Mouse (Mus musculus) activated CD4-positive, CD25-positive, alpha-beta regulatory T cell, adult 4 months (primary cell): ENCODE results near the gene Cox19. TPM values are rescaled to one million over a fixed set of nuclear protein-coding genes. Genes with fewer than 3 reads are reported as not detected.
"Not testable (repeated sequence)": the region's sequence is repeated elsewhere in the genome, so short reads cannot be mapped to it uniquely, and the experiment has no call there.

ENCODE experiments used
- ATAC-seq: one replicate; pipeline ENCODE4 v1.8.0; 2017
- polyA plus RNA-seq, 2 experiments: library from polyadenylated mRNA; unstranded; fragments of 100-300 nt; shearing (Covaris generic); gene quantifications; one replicate each; pipeline ENCODE4 v1.2.1; 2017

Cox19 gene
- polyA plus RNA-seq, 2 experiments from 2014 or later, result 62.8 to 67.6 TPM

GRCm38 (mm10) chr5:139359244-139359643 is 8.0 kb upstream of the Cox19 start:
- no peak for ATAC-seq

DNA sequence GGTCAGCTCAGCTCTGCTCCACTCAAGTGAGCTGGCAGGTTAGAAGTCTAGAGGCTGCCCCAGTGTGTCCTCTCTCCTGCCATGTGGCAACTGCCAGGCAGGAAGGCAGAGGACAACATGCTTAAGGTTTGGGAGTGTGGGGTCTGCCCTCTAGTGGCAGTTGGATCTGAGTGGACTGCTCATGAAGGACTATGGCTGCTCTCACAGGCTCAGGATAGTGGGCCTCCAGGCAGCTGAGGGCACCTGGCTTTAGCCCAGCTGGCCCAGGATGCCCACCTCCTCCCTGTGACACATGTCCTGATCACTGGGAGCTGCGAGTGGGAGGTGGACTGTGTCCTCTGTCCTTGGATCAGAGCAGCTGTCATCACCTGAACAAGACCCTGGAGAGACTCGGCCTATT is 7.4 kb upstream of the Cox19 start:
- no peak for ATAC-seq

DNA sequence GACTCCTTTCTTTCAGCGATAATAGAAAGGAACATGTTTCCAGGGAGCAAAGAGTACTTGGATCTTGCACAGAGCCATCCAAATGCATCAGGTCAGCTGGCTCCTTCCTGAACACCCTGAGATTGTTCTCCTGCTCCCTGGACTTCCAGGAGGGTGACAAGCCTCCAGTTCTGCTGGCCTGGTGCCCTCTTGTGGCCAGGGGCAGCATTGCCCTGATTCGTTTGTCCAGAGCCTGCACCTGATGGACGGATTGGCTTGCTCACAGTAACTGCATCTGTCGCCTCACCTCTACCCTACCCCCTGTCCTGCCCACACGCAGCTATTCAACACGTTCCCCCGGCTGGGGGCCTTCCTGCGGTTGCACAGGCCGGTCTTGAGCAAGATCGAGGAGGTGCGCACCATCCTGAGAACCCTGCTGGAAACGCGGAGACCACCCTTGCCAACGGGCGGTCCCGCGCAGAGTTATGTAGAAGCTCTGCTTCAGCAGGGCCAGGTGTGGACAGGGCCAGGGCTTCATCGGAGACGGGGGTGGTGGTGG is 4.1 kb upstream of the Cox19 start:
- no peak for ATAC-seq

- ATAC-seq, result no peak
These were observed 2.7 kb upstream of the Cox19 start for GRCm38 (mm10) chr5:139353946-139354345.

GRCm38 (mm10) chr5:139353496-139353895 is 2.3 kb upstream of the Cox19 start:
- ATAC-seq, result no peak

DNA sequence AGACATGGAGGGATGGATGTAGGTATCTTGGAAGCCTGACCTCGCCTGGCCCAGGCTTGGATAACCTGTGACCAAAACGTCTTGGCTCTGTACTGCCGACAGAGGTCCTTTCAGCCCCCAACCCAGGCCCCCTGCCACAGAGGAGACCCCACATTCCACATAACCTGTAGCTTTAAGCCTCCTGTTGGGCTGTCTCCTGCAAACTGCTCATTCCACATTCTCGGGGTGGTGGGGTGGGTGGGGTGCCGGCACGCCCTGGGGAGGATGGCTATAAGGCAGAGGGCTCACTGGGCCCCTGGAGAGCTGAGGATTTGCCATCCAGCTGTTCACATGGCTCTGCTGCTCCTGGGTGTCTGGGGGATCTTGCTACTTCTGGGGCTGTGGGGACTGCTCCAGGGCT is 1.1 kb upstream of the Cox19 start, which contains the start of gene Cyp2w1:
Gene Cyp2w1 (plus strand): TSS at position 301 of the 400 bp plus-strand sequence.
- ATAC-seq, result no peak

- ATAC-seq, result no peak
These were observed 410 bp upstream of the Cox19 start for GRCm38 (mm10) chr5:139351628-139352027.

- ATAC-seq, result no peak
These were observed 1.5 kb downstream of the Cox19 start for GRCm38 (mm10) chr5:139349713-139350112.

- ATAC-seq, result no peak
These were observed 4.0 kb downstream of the Cox19 start for GRCm38 (mm10) chr5:139347225-139347624.

DNA sequence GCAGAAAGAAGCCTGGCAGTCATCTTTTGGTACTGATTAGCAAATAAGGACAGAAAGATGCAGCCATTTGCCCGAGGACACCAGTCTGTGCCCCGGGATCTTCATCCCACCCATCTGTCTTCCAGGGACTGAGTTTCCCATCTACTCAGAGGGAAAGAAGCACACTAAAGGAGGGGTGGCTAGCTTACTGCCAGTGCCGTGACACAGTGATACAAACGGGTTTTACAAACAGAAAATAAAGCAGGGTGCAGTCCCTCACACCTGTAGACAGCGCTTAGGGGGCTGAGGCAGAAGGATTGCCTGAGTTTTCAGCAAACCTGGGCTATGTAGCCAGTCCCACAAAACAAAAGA is 5.9 kb downstream of the Cox19 start:
- no peak for ATAC-seq

DNA sequence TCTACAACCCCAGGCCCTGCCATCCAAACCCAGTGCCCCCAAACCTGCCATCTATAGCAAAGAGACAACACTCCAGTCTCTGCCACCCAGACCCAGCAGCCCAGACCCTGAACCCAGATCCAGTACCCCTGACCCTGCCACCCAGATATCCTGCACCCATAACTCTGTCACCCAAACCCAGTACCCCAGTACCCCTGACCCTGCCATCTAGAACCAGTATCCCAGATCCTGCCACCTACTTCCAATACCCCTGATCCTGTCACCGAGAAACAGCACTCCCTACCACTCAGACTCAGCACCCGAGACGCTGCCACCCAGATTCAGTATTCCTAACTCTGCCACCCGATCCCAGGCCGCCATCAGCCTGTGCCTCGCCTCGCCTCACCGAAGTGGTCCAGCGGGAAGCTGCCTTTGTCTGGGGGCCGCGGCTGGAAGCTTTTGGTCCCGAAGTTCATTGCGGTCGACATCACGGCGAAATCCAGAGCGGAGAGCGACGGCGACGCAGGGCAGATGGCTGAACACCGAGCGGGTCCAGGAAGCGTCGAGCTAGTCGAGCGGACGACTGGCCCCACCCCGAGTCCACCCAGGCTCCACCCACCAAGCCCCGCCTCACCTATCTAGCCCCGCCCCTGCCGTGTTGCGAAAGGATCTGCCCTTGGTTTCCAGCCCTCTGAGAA is 6.4 kb downstream of the Cox19 start:
- peak; percentile 96 for ATAC-seq

DNA sequence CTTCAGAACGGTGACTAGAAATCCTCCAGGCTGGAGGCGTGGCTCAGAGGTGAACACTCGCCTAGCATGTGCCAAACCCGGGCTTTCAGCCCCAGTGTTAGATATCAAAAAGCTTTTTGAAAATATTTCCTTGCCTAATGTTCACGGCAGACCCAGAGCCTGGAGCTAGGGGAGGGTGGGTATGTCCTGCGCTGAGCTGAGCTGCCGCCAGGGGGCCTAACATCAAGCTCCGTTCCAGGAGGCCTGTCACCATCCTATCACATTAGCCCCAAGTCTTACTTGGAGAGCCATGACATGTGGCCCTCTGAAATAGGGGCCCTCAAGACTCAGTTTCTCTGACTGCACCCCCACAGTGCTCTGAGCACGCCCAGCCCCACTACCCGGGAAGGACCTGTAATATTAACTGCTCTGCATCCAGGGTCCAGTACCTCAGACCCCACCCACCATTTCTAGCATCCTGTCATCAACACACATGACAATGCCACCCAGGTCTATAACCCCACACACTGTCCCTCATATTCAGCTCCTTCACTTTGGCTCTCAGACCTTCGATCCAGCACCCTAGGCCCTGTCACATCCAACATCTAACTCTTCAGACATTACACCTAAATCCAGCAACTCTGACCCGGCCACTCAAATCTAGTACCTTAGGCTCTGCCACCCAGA is 7.1 kb downstream of the Cox19 start:
- ATAC-seq, result peak; percentile 69

GRCm38 (mm10) chr5:139338891-139339290 is 12.3 kb downstream of the Cox19 start:
- ATAC-seq, result no peak

DNA sequence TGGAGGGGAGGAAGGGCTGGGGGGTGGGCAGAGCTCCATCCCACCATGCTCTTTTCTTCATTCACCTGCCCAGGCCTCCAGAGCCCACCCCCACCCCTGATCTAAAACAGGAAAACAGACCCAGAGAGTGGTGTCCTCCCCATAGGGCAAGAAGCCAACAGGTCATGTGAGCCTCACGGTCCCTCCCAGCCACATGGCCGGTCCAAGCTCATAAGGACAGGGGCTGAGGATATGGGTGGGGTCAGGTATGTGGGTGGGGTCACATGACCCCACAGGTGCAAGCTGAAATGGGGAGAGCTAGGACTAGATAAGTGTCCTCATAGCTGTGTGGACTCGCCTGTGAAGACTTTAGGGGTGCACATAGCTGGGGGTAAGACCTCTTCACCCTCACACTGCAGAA is 12.8 kb downstream of the Cox19 start:
- ATAC-seq, result no peak

DNA sequence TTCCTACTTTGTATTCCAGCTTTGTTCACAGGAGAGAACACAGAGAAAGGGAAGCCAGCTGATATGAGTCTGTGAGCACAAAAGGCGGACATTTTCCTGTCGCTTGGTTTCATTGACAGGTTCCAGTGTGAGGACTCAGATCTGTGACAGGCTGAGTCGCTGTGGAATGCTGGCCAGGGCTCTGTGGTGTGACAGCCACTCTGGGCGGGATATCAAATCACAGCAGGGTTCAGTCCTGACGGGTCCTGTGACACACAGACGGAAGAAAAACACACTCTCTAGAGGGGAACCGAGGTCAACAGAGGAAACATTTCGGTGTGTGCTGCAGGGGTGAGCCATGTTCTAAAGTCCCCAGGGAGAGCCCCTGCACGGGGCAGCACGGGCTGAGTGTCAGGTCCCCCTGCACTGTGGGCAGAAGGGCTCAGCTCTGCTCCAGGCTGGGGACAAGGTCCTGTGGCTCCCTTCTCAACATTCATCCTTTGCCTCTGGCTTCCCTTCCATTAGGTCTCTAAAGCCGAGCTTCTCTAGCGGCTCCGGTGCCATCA is 13.3 kb downstream of the Cox19 start:
- ATAC-seq, result no peak

DNA sequence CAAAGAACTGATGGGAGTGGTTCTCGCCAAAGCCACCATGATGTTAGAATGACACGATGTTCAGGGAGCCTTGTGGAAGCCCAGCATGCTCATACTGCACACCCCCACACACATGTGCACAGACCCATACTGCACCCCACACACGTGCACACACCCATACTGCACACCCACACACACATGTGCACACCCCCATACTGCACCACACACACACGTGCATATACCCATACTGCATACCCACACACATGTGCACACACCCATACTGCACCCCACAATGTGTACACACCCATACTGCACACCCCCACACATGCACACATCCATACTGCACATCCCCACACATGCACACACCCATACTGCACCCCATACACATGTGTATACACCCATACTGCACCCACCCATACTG is 15.6 kb downstream of the Cox19 start:
- no peak for ATAC-seq

DNA sequence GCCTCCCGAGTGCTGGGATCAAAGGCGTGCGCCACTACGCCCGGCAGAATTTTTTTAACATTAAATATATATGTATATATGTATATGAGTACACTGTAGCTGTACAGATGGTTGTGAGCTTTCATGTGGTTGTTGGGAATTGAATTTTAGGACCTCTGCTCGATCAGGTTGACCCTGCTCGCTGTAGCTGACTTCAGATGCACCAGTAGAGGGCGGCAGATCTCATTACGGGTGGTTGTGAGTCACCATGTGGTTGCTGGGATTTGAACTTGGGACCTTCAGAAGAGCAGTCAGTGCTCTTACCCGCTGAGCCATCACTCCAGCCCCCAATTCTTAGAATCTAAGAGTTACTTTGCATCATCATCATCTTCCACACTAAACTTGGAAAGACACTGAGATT is 16.8 kb downstream of the Cox19 start:
- ATAC-seq, result not testable (repeated sequence)

DNA sequence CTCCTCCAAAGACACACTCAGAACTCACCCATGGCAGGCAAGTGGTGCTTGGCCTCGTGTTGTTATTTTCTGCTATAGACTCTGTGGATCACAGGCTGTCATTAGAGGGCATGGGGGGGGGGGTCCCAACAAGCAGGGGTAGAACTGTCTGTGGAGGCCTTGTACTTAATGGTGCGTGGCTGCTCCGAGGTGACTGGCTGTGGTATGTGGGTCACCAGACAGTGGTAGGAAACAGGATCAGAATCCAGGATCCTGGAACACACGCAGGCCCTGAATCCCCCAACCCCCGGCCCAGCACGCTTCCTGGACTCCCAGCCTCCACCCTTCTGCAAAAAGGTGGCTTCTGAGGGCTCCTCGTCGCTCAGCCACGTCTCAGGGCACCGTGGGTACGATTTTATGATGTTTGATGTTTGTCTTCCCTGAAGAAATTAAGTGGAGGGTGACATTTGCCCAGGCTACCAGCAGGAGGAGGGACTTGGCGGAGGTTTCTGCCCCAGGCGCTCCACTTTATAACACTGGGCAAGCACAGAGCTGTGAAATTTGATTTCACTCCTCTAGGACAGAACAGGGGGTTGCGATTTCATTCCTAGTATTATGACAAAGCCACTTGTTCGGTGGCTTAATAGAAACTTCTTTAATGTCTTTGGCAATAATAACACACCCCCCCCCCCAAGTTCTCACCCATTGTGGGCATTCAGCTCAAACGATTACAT is 17.8 kb downstream of the Cox19 start:
- no peak for ATAC-seq

DNA sequence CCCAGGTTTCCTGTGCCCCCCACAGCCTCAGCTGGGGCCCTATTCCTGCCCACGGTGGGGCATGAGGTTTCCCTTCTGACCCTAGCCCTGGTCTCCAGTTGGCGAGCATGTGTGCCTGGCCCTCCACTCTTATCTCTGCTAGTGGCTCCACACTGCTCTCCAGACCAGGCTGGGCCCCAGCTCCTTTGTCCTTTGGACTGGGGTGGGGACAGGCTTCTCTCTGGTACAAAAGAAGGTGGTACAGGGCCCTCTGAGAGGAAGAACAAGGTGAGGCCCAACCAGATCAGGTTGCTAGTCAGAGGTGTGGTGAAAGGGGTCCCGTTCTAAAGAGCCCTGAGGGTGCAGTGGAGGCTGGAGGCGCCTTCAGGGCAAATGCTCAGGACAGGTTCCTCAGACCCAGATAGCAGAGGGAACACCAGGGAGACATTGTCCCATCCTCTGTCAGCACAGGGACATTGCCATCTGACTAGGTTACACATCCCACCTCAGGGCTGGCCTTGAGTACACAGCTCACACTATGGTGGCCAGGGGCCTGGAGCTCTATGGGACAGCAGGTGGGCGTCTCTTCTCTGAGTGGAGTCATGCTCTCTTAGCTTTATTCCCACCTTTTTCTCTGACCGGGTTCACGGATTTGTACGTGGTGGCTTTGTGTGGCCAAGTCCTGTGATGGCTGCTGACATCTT is 18.5 kb downstream of the Cox19 start:
- no peak for ATAC-seq

GRCm38 (mm10) chr5:139331742-139332141 is 19.5 kb downstream of the Cox19 start:
- no peak for ATAC-seq

GRCm38 (mm10) chr5:139330766-139331165 is 20.5 kb downstream of the Cox19 start:
- no peak for ATAC-seq

DNA sequence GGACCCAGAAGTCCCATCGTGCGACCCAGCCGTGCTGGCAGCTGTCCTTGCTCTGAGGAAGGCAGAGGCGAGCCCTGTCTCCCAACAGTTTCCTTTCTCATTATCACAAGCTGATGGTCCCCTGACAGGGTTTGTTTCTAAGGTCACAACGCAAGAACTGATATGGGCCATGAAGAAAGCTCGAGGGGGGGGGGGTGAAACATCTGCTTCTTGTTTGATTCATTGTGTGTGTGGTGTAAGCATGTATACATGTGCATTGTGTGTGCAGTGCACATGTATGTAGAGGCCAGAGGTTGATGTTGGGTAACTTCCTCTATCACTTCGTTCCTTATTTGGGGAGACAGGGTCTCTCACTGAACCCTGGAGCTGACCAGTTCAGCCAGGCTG is 23.6 kb downstream of the Cox19 start:
- no peak for ATAC-seq
